Mouse (Mus musculus) layer of hippocampus, adult 2 months (tissue): Measurements from ENCODE around the gene Snap47. TPM values are rescaled to one million over a fixed set of nuclear protein-coding genes. Genes with fewer than 3 reads are reported as not detected.
"Not testable (repeated sequence)": the region's sequence is repeated elsewhere in the genome, so short reads cannot be mapped to it uniquely, and the experiment has no call there.

Experiments used
- DNase-seq, 2 experiments: peaks; one replicate each; pipeline ENCODE4 v3.0.0; 2022; ENCODE audit warnings: low spot score in 2 of 2
- H3K27ac ChIP-seq: fragments of 200-600 bp; 2 replicates; pipeline ENCODE4 v1.8.1; 2022
- H3K4me3 ChIP-seq: fragments of 200-600 bp; 2 replicates; pipeline ENCODE4 v1.8.1; 2022; ENCODE audit warnings: mild to moderate bottlenecking
- CTCF ChIP-seq: fragments of 200-600 bp; conservative IDR thresholded peaks from 2 replicates; pipeline ENCODE4 v1.8.1; 2022; ENCODE audit warnings: antibody characterized with exemption, mild to moderate bottlenecking, moderate library complexity
- total RNA-seq, 2 experiments: library from RNA; stranded (reverse); gene quantifications; 2 replicates each; pipeline ENCODE4 v1.2.3; 2021

Snap47 gene
- total RNA-seq, 2 experiments from 2014 or later, result 341 to 356 TPM

DNA sequence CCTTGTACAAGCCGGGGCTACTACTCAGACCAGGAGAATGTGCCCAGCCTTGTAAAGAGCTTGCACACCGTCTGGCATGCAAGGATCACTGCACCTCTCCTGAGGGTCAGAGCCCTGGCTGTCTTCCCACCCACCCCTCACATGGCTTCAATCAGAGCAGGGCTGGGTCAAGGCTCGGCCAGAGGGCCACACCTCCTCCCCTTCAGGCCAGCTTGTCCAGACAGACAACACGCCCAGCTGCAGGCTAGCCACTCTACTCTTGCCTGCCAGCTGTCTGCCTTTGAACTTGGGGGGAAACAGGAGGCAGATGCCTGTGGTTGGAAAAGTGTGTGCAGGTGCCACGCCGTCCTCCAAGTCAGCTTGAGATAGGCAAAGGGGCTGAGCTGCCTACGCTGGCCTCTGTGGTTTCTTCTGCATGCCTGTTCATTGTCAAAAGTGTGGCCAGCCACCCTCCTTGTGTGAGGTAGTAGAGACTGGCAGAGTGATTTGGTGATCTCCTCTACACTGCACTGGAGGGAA is 66.5 kb downstream of the Snap47 start:
- H3K27ac ChIP-seq, result no peak overlapping the region
- no peak overlapping the region for H3K4me3 ChIP-seq
- no peak for DNase-seq
- TF ChIP-seq CTCF, result no peak

DNA sequence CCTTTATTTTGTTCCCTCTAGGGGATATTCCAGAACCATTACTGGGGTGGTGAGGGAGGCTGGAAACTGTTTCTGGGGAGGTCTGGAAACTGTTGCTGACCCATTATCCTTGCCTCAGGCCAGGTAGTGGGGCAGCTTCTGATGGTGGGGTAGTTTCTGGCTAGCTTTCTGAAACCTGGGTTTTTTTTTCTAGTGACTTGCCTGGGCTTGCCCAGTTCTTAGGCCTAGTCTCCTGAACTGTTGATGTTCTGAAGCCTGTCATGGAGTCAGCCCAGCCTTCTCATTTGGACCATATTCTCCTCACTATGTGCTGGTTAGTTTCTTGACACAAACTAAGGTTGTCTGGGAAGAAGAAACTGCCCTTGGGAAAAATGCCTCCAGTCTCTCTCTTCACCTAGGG is 71.4 kb downstream of the Snap47 start:
- TF ChIP-seq CTCF, result no peak
- no peak for DNase-seq
- H3K27ac ChIP-seq, result no peak overlapping the region
- H3K4me3 ChIP-seq, result no peak overlapping the region

GRCm38 (mm10) chr11:59377999-59378398 is 73.0 kb downstream of the Snap47 start:
- DNase-seq, result no peak
- no peak overlapping the region for H3K4me3 ChIP-seq
- no peak overlapping the region for H3K27ac ChIP-seq
- no peak for TF ChIP-seq CTCF

DNA sequence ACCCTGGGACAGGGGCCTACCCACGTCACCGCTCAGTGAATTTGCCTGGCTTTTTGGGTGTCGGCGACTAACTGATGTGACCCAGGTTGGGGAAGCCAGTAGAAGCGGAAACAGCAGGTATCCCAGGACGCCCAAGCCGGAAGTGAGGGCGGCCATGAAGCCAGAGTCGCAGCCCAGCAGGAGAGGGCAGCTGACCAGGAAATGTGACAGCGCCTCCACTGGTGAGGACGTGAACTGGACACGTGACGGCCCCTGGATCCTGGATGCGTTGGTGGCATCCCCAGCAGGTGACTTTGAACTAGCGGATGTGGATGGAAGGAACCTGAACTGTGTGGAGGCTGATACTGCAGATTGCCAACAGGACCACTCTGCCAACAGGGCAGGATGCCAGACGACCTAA is 75.5 kb downstream of the Snap47 start, which contains the start of gene Prss38:
Gene Prss38 (minus strand): TSS at position 183 of the 400 bp plus-strand sequence.
- Histone ChIP-seq H3K4me3 (no peak within 1 kb of the TSS), H3K27ac (no peak within 1 kb of the TSS)
- peak; percentile 26 for TF ChIP-seq CTCF
- DNase-seq, result no peak

DNA sequence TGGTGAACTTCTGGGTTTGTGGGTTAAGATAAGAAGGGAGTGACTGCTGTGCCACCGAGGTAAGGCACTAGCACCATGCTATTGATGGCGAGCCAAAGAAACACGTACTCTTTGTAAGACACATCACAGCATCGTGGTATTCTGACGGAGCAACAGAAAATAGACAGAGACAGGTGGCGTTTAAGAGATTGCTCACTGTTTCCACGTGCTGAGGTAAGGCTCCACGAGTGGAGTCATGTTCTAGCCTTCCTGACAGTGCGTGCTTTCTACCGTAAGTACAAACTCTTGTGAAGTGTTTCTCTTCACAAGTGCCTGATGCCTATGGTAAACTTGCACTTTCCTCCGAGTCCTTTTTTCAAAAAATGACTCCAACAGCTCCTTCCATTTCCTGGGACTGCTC is 81.1 kb downstream of the Snap47 start:
- no peak for DNase-seq
- Histone ChIP-seq H3K27ac (no peak overlapping the region), H3K4me3 (no peak overlapping the region)
- no peak for TF ChIP-seq CTCF

GRCm38 (mm10) chr11:59367955-59368354 is 83.0 kb downstream of the Snap47 start:
- not testable (repeated sequence) for H3K4me3 ChIP-seq, H3K27ac ChIP-seq, DNase-seq

DNA sequence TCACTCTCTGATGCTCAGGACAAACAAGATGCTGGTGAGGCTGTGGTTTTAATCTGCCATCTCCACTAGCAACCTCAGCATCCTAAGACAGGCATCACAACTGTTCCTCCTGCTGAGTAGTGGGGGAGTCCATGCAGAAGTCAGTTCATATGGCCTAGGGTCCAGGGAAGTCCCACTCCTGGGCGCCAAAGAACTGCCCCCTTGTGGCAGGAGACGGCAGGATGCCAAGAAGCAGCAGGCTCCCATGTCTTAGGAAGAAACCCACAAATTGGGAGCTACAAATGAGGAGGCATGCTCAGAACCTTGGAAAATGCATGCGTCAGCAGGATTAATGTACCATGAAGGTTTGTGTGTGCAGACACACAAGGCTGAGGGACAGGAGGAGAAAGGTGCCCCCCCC is 84.4 kb downstream of the Snap47 start:
- TF ChIP-seq CTCF, result peak; percentile 62
- Histone ChIP-seq H3K27ac (no peak overlapping the region), H3K4me3 (no peak overlapping the region)
- DNase-seq, result no peak

DNA sequence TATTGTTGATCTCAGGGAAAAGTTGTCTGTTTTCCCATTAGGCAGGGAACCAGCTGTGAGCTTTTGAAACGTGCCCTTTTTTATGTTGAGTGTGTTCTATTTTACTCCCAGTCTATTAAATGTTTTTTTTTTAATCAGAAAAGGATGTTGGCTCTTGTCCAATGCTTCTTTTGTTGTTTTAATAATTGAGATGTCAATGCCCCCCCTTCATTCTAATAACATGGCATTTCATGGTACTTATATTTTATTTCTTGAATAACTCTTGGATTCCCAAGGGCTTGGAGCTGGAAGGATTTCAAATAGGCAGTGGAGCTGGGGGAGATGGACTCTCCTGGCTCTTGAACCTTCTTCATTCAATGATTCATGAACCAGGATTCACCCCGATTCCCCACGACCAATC is 85.0 kb downstream of the Snap47 start:
- no peak overlapping the region for H3K4me3 ChIP-seq
- DNase-seq, result no peak
- no peak overlapping the region for H3K27ac ChIP-seq
- no peak for TF ChIP-seq CTCF

- H3K27ac ChIP-seq, result no peak overlapping the region
- H3K4me3 ChIP-seq, result no peak overlapping the region
- no peak for DNase-seq
- no peak for TF ChIP-seq CTCF
Measured at GRCm38 (mm10) chr11:59364417-59364816, 86.6 kb downstream of the Snap47 start.

DNA sequence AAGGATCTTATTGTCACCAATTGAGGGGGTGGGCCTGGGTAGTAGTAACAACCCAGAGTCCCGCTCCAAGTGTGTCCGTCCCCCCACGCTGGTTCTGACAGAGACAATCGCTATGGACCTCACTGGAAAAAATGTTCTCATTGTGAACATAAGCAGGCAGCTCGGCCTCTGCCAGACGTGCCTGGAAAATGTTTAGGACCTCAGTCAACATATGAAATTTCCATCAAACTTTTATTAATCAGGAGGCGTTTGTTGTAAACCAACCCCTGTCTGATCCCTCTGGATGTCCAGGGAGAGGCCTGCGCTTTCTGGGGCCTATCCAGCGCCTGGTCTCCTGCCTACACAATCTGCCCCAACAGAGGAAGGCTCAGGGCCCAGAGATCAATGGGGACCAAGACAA is 87.0 kb downstream of the Snap47 start:
- Histone ChIP-seq H3K27ac (no peak overlapping the region), H3K4me3 (no peak overlapping the region)
- no peak for TF ChIP-seq CTCF
- DNase-seq, result no peak

GRCm38 (mm10) chr11:59361291-59361690 is 89.7 kb downstream of the Snap47 start:
- no peak overlapping the region for H3K27ac ChIP-seq
- no peak overlapping the region for H3K4me3 ChIP-seq
- no peak for DNase-seq
- no peak for TF ChIP-seq CTCF

Other genes with a start within 250 kb of the Snap47 start
- 10 to 100 TPM; 37.3 to 39.3 TPM for gene Mrpl55, start 248.7 kb downstream of the Snap47 start, total RNA-seq
- 10 to 100 TPM; 21.6 to 22.3 TPM for gene 2310033P09Rik, start 242.9 kb downstream of the Snap47 start, total RNA-seq
- 100 to 1,000 TPM; 498 to 523 TPM for gene Arf1, start 222.9 kb downstream of the Snap47 start, total RNA-seq
- gene Wnt3a, start 160.4 kb downstream of the Snap47 start, total RNA-seq, result under 1 TPM in 1 of 2 experiments, not detected in 1; 0.13 TPM
- 1 to 10 TPM; 3.8 TPM for gene Wnt9a, start 144.3 kb downstream of the Snap47 start, total RNA-seq
- not detected for gene Prss38, start 75.5 kb downstream of the Snap47 start, total RNA-seq
- 10 to 100 TPM; 27.0 to 28.0 TPM for gene Jmjd4, start 1.1 kb downstream of the Snap47 start, total RNA-seq
- 1 to 10 TPM; 4.9 to 5.1 TPM for gene Zfp867, start 21.3 kb upstream of the Snap47 start, total RNA-seq
- gene Zkscan17, start 75.6 kb upstream of the Snap47 start, total RNA-seq, result 1 to 10 TPM; 8.5 to 8.7 TPM
- 1 to 10 TPM in 1 of 2 experiments, under 1 TPM in 1; 0.59 to 1.1 TPM for gene Nlrp3, start 90.4 kb upstream of the Snap47 start, total RNA-seq
- gene Olfr222, start 125.0 kb upstream of the Snap47 start, total RNA-seq, result not detected
- not detected for gene Olfr223, start 142.1 kb upstream of the Snap47 start, total RNA-seq
- gene Mprip, start 210.1 kb upstream of the Snap47 start, total RNA-seq, result 100 to 1,000 TPM; 288 to 302 TPM